Mouse (Mus musculus): ENCODE data around the gene Nkx1-2. TPM values are rescaled to one million over a fixed set of nuclear protein-coding genes. Genes with fewer than 3 reads are reported as not detected.

Nkx1-2 gene
- polyA plus RNA-seq, 1 experiment from 2014 or later = not detected

DNA sequence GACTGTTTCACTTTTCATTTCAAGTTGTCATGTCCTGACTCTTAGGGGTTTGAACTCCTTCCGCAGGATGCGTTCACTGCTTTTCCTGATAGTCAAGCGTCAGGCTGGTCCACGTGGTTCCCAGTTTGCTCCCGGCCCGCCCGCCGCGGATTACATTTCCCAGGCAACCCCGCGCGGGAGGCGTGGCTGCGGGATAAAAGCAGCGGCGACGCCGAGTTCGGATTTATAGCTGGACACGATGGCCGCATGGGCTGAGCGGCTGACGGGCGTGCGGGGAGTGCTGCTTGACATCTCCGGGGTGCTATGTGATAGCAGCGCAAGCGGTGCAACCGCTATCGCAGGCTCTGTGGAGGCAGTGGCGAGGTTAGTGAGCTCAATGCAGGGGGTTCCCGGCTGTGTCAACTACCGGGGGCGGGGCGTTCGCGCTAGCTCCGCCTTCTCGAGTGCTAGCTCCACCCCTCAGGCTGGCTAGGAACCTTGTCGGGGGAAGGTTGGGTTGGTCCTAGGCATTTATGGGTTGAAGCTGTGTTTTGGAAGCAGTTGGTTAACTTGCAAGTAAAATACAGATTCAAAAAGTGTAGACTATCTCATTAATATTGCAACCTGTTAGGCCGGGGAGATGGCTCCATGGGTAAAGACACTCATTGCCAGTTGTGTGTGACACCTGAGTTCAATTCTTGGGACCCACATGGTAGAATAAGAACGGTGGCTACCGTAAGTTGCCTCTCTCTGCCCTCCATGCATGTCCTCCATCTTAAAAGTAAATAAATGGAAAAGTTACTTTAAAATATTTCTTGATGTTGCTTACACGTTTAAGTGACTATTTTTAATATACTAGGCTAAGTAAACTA, 11.3 kb upstream of the Nkx1-2 start, which contains the start of gene Lhpp:
Lhpp (plus strand) TSS at position 171 of the 851 bp plus-strand sequence.
- Histone ChIP-seq H3K4me1 (ENCODE audit: control insufficient read depth, insufficient read depth, low read length) (no peaks in the 10 kb centered on the region), H3K27ac (replicated peaks; ENCODE audit: low read depth, low read length) (no peak within 1 kb of the TSS), H3K4me2 (ENCODE audit: low read depth, low read length) (peak within 1 kb of the TSS; percentile 59), H3K27me3 (replicated peaks; ENCODE audit: control insufficient read depth, insufficient read depth, low read length) (no peaks in the 10 kb centered on the region), H3K36me3 (ENCODE audit: control insufficient read depth, insufficient read depth, low read length) (no peaks in the 10 kb centered on the region), H3K9me3 (ENCODE audit: control insufficient read depth, low read length) (no peaks in the 10 kb centered on the region), H3K9ac (ENCODE audit: low read depth, low read length) (peak within 1 kb of the TSS; percentile 55), H3K4me3 (ENCODE audit: low read depth, low read length) (peak within 1 kb of the TSS; percentile 53)
- ATAC-seq (ENCODE audit: low read depth) (peak; percentile 90), DNase-seq (ENCODE audit: low spot score) (peak; percentile 88)
- 8% methylated on average over 44 of the region's 44 CpGs for WGBS

DNA sequence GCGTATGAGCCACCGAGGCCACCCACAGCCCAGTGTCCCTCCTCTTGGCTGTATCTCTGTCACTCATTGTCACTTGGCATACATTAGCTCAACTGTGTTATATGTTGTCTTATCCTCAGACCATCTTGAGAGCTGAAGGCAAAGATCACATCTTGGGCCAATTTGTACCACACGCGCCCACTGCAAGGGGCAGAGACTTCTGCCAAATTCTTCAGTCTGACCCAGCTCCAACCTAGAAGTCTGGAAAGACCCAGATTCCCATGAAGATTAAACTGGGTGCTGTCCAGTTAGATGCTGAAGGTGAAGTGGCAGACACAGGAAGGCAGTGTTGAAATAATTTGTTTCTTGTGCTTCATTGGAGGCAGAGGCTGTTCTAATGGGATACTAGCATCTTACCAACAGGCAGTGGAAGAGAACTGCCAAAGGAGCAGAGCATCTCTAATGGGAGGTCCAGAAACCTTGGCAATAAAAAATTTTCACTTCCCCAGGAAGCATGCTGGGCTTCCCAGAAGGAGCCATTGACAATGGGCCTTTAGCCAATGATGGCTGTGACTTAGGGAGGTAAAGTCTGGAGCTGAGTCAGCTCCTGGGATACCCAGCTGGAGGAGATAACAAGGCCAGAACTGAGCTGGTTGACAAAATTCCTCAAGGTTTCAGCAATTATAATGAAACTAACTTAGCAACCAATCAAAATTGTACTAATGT, 9.0 kb upstream of the Nkx1-2 start:
- ATAC-seq (ENCODE audit: low read depth) = no peak
- no peak overlapping the region for H3K9ac ChIP-seq (ENCODE audit: low read depth, low read length)
- no peak overlapping the region for H3K4me3 ChIP-seq (ENCODE audit: low read depth, low read length)
- no peaks in the 10 kb centered on the region for H3K9me3 ChIP-seq (ENCODE audit: control insufficient read depth, low read length)
- WGBS = 84% methylated on average over 4 of the region's 4 CpGs
- H3K4me2 ChIP-seq (ENCODE audit: low read depth, low read length) = no peak overlapping the region
- no peak for DNase-seq (ENCODE audit: low spot score)
- no peaks in the 10 kb centered on the region for H3K4me1 ChIP-seq (ENCODE audit: control insufficient read depth, insufficient read depth, low read length)
- peaks cover 10% of the 10 kb centered on the region for H3K27me3 ChIP-seq (replicated peaks; ENCODE audit: control insufficient read depth, insufficient read depth, low read length)
- no peaks in the 10 kb centered on the region for H3K36me3 ChIP-seq (ENCODE audit: control insufficient read depth, insufficient read depth, low read length)
- no peak overlapping the region for H3K27ac ChIP-seq (replicated peaks; ENCODE audit: low read depth, low read length)

DNA sequence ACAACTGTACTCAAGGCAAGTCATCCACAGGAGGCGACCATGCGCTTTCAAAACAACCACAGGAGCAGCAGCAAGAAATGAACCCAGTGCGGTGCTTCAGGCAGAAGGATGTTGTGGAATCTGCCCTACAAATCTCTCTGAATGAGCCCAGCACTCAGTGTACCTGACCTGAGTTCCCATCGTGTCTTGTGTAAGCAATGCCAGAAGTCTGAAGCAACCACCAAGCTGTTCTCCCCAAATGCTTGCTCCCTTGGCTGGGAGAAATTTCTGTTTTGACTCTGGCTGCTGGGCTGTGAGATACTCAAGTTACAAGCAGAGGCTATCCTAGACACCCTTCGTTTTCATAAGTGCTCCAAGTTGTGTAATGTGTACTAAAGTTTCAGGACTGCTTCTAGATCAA, 6.3 kb upstream of the Nkx1-2 start:
- DNase-seq (ENCODE audit: low spot score) (no peak), ATAC-seq (ENCODE audit: low read depth) (no peak)
- peaks cover 38% of the 10 kb centered on the region for H3K27me3 ChIP-seq (replicated peaks; ENCODE audit: control insufficient read depth, insufficient read depth, low read length)
- 45% methylated on average over 5 of the region's 5 CpGs for WGBS
- no peak overlapping the region for H3K4me3 ChIP-seq (ENCODE audit: low read depth, low read length)
- no peak overlapping the region for H3K27ac ChIP-seq (replicated peaks; ENCODE audit: low read depth, low read length)
- H3K9me3 ChIP-seq (ENCODE audit: control insufficient read depth, low read length) = no peaks in the 10 kb centered on the region
- no peaks in the 10 kb centered on the region for H3K4me1 ChIP-seq (ENCODE audit: control insufficient read depth, insufficient read depth, low read length)
- H3K4me2 ChIP-seq (ENCODE audit: low read depth, low read length) = no peak overlapping the region
- H3K36me3 ChIP-seq (ENCODE audit: control insufficient read depth, insufficient read depth, low read length) = no peaks in the 10 kb centered on the region
- H3K9ac ChIP-seq (ENCODE audit: low read depth, low read length) = no peak overlapping the region

DNA sequence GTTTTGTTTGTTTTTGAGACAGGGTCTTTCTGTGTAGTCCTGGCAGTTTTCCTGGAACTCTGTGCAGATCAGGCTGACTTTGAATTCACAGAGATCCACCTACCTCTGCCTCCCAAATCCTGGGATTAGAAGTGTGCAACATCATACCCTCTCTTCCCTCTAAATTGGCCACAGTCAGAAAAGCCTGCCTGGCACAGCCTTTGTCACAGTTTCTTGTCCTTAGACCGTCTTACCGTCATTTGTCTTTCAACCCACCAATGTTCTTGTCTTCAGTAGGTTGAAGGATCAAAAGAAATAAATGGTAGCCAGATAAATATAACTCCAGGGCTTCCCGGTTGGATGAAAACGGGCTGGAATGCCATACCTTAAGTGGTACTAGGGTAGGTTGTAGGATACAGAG, 5.3 kb upstream of the Nkx1-2 start:
- H3K27me3 ChIP-seq (replicated peaks; ENCODE audit: control insufficient read depth, insufficient read depth, low read length) = peaks cover 48% of the 10 kb centered on the region
- H3K4me2 ChIP-seq (ENCODE audit: low read depth, low read length) = no peak overlapping the region
- DNase-seq (ENCODE audit: low spot score) = no peak
- H3K4me3 ChIP-seq (ENCODE audit: low read depth, low read length) = no peak overlapping the region
- H3K9me3 ChIP-seq (ENCODE audit: control insufficient read depth, low read length) = no peaks in the 10 kb centered on the region
- no peak for ATAC-seq (ENCODE audit: low read depth)
- H3K27ac ChIP-seq (replicated peaks; ENCODE audit: low read depth, low read length) = no peak overlapping the region
- no peaks in the 10 kb centered on the region for H3K36me3 ChIP-seq (ENCODE audit: control insufficient read depth, insufficient read depth, low read length)
- H3K9ac ChIP-seq (ENCODE audit: low read depth, low read length) = no peak overlapping the region
- 86% methylated on average over 4 of the region's 4 CpGs for whole genome bisulfite sequencing
- 0 out of 2 replicates have a peak, but pooled peaks cover 5% of the 10 kb centered on the region for H3K4me1 ChIP-seq (ENCODE audit: control insufficient read depth, insufficient read depth, low read length)

DNA sequence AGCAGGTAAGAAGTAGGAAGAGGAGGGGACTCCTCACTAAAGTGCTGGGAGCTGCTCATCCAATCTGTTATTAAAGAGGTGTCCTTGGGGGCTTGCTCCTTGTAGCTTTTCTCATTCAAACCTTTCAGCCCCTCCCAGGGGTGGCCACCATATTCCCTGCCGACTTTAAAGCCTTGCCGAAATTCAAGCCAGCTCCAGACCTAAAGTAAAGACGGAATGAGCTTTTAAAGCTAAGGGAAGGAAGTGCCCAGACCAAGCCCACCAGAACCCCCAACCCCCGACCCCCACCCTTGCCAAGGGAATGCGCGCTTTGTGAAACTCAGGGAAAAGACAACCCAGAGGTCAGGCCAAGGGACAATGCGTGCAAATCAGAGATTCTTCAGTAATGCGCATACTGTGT, 1.5 kb upstream of the Nkx1-2 start:
- no peak for ATAC-seq (ENCODE audit: low read depth)
- Histone ChIP-seq H3K27ac (replicated peaks; ENCODE audit: low read depth, low read length) (no peak overlapping the region), H3K9me3 (ENCODE audit: control insufficient read depth, low read length) (no peaks in the 10 kb centered on the region), H3K4me1 (ENCODE audit: control insufficient read depth, insufficient read depth, low read length) (peaks cover 13% of the 10 kb centered on the region), H3K9ac (ENCODE audit: low read depth, low read length) (no peak overlapping the region), H3K4me2 (ENCODE audit: low read depth, low read length) (no peak overlapping the region), H3K36me3 (ENCODE audit: control insufficient read depth, insufficient read depth, low read length) (no peaks in the 10 kb centered on the region), H3K27me3 (replicated peaks; ENCODE audit: control insufficient read depth, insufficient read depth, low read length) (peaks cover 86% of the 10 kb centered on the region), H3K4me3 (ENCODE audit: low read depth, low read length) (no peak overlapping the region)
- WGBS = 6% methylated on average over 8 of the region's 8 CpGs
- no peak for DNase-seq (ENCODE audit: low spot score)

DNA sequence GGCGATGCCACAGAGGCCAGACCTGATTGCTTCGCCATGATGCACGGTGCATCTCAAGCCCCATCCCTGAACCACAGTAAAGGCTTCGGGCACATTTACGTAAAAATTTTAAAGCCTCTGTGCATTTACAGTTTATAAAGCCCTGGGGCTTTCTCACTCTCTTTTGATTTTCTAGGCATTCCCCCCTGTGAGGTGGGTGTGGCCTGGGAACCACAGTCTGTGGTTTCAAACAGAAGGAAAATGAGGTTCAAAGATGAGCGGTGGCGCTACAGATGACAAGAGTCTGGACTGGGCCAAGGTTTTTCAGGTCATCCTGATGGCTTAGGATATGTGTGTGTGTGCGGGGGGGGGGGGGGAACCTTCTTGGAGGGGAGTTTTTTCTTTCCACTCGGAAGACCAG, 589 bp upstream of the Nkx1-2 start:
- Histone ChIP-seq H3K4me3 (ENCODE audit: low read depth, low read length) (peak overlapping the region; percentile 41), H3K9ac (ENCODE audit: low read depth, low read length) (0 out of 2 replicates have a peak overlapping the region, but pooled peaks have one; percentile 25), H3K9me3 (ENCODE audit: control insufficient read depth, low read length) (no peaks in the 10 kb centered on the region), H3K36me3 (ENCODE audit: control insufficient read depth, insufficient read depth, low read length) (no peaks in the 10 kb centered on the region), H3K4me2 (ENCODE audit: low read depth, low read length) (peak overlapping the region; percentile 83), H3K4me1 (ENCODE audit: control insufficient read depth, insufficient read depth, low read length) (peaks cover 13% of the 10 kb centered on the region), H3K27ac (replicated peaks; ENCODE audit: low read depth, low read length) (no peak overlapping the region), H3K27me3 (replicated peaks; ENCODE audit: control insufficient read depth, insufficient read depth, low read length) (peaks cover 95% of the 10 kb centered on the region)
- DNase-seq (ENCODE audit: low spot score) (no peak), ATAC-seq (ENCODE audit: low read depth) (no peak)
- 2% methylated on average over 9 of the region's 9 CpGs for WGBS

DNA sequence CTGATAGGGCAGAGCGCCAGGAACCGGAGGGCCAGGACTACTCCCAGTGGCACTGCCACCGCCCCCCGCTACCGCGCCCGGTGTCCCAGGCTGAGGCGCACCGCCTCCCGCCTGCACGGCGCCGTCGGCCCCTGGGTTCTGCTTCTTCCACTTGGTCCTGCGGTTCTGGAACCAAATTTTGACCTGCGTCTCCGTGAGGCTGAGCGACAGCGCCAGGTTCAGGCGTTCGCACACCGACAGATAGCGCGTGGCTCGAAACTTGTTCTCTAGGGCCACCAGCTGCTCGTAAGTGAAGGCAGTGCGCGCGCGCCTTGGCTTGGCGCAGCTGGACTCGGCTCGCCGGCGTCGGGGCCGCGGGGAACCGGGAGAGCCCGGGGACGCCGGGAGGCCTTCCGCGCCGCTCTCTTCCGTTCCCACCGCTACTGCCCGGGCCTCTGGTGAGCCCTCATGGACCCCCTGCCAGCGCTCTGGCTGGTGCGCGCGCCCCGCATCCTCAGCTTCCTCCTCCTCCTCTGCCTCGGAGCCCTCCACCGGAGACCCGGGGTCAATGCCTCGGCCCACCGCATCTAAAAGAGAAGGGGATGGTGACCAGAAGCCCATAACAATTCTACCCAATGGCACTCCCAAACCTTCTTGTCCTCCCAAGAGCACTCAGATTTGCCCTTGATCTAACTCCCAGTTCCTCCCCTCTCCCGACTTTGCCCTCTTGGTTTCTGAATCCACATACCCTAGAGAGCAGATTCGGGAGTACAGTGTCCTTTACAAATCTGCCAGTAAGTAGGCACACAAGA, 2.0 kb downstream of the Nkx1-2 start:
- H3K4me2 ChIP-seq (ENCODE audit: low read depth, low read length) = peak overlapping the region; percentile 89
- H3K9me3 ChIP-seq (ENCODE audit: control insufficient read depth, low read length) = no peaks in the 10 kb centered on the region
- no peaks in the 10 kb centered on the region for H3K36me3 ChIP-seq (ENCODE audit: control insufficient read depth, insufficient read depth, low read length)
- WGBS = under 1% methylated on average over 46 of the region's 60 CpGs
- peaks cover 78% of the 10 kb centered on the region for H3K27me3 ChIP-seq (replicated peaks; ENCODE audit: control insufficient read depth, insufficient read depth, low read length)
- peak overlapping the region; percentile 48 for H3K4me3 ChIP-seq (ENCODE audit: low read depth, low read length)
- H3K27ac ChIP-seq (replicated peaks; ENCODE audit: low read depth, low read length) = no peak overlapping the region
- H3K4me1 ChIP-seq (ENCODE audit: control insufficient read depth, insufficient read depth, low read length) = peaks cover 13% of the 10 kb centered on the region
- ATAC-seq (ENCODE audit: low read depth) (peak; percentile 44; the same call in 1 of the 2 replicates), DNase-seq (ENCODE audit: low spot score) (peak; percentile 44)
- H3K9ac ChIP-seq (ENCODE audit: low read depth, low read length) = peak overlapping the region; percentile 28

DNA sequence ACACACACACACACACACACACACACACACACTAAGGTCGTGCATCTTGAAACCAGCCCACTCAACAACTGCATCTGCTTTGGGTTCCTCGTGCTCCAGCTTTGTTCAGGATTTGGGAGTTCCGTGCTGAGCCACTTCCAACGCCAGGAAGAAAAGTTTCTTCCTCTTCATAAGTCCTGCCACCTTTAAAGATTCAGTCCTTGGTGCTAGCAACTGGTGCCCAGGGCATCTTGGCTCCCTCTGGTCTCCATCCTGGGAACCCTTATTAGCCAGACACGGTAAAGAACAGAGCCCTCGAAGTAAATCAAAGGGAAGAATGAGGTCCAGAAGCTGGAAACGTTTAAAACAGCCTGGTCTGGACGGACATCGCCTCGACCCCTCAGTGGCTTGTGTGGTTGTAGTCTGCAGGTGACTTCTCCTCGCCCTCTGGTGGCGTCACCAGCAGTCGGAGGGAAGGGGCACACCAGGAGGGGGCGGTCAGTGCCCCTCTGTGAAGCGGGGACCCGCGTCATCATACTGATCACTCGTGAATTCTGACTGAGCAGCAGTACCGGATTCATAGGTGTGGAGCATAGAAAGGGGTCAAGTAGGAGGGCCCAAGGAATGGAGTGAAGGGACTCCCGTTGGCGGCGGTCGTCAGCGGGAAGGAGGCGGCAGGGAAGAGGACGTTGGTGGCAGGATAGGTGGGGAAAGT, 2.7 kb downstream of the Nkx1-2 start:
- peak overlapping the region; percentile 48 for H3K4me3 ChIP-seq (ENCODE audit: low read depth, low read length)
- H3K27ac ChIP-seq (replicated peaks; ENCODE audit: low read depth, low read length) = no peak overlapping the region
- no peak for ATAC-seq (ENCODE audit: low read depth)
- 10% methylated on average over 26 of the region's 26 CpGs for WGBS
- peak overlapping the region; percentile 89 for H3K4me2 ChIP-seq (ENCODE audit: low read depth, low read length)
- 0 out of 2 replicates have a peak overlapping the region, but pooled peaks have one; percentile 28 for H3K9ac ChIP-seq (ENCODE audit: low read depth, low read length)
- H3K9me3 ChIP-seq (ENCODE audit: control insufficient read depth, low read length) = no peaks in the 10 kb centered on the region
- peaks cover 13% of the 10 kb centered on the region for H3K4me1 ChIP-seq (ENCODE audit: control insufficient read depth, insufficient read depth, low read length)
- H3K27me3 ChIP-seq (replicated peaks; ENCODE audit: control insufficient read depth, insufficient read depth, low read length) = peaks cover 70% of the 10 kb centered on the region
- H3K36me3 ChIP-seq (ENCODE audit: control insufficient read depth, insufficient read depth, low read length) = no peaks in the 10 kb centered on the region
- DNase-seq (ENCODE audit: low spot score) = no peak
